Mouse (Mus musculus): ENCODE results near the gene B4galt2. TPM values are rescaled to one million over a fixed set of nuclear protein-coding genes. Genes with fewer than 3 reads are reported as not detected.

Gene B4galt2
- polyA plus RNA-seq, 1 experiment: 122 TPM

DNA sequence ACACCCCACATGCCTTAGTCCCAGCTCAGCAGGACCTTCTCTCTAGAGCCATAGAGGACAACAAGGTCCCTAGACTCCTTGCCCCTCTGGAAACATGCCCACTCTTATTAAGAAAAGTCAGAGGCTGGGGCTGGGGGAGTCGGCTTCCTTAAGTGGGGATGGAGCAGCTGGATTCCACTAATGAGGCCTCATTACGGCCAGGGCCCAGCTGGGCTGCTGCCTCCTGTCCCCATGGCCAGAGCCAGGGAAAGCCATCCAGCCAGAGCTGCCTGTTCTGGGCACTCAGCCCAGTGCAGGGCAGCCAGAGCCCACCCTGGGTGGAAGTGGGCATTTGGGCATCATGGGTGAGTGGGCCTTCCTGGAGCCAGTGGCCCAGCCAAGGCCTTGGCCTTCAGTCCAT, 36.3 kb downstream of the B4galt2 start:
- TF ChIP-seq CTCF (IDR thresholded peaks at IDR 0.05; ENCODE audit: extremely low read depth, insufficient read depth, low read length) (no peak), POLR2A (IDR thresholded peaks at IDR 0.05; ENCODE audit: extremely low read depth, insufficient read depth, low read length) (no peak)
- H3K4me1 ChIP-seq (ENCODE audit: control insufficient read depth, insufficient read depth, low read length): no peaks in the 10 kb centered on the region
- H3K27ac ChIP-seq (ENCODE audit: insufficient read depth, low read length): no peak overlapping the region
- H3K4me3 ChIP-seq (ENCODE audit: insufficient read depth, low read length): no peak overlapping the region

- Histone ChIP-seq H3K4me3 (ENCODE audit: insufficient read depth, low read length) (no peak overlapping the region), H3K27ac (ENCODE audit: insufficient read depth, low read length) (no peak overlapping the region), H3K4me1 (ENCODE audit: control insufficient read depth, insufficient read depth, low read length) (no peaks in the 10 kb centered on the region)
- TF ChIP-seq CTCF (IDR thresholded peaks at IDR 0.05; ENCODE audit: extremely low read depth, insufficient read depth, low read length) (no peak), POLR2A (IDR thresholded peaks at IDR 0.05; ENCODE audit: extremely low read depth, insufficient read depth, low read length) (no peak)
Observed at GRCm38 (mm10) chr4:117846261-117846660, 37.0 kb downstream of the B4galt2 start.

DNA sequence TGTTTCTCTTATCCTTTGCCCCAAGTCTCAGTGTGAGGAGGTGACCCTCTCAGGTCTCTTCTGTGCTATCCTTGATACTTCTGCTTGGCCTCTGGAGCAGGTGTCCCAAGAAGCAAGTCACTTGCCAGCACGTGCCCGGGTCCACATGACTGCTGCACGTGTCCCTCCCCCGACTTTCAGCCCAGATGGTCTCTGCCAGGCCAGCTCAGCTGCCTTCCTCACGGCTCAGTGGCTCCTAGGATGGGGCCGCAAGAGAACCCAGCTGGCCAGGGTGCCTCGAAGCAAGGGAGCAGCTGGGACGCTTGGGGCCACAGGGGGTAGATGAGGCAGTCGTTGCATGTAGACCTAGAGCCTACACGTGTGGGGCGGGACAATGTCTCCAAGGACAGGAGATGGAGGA, 38.0 kb downstream of the B4galt2 start:
- Histone ChIP-seq H3K4me1 (ENCODE audit: control insufficient read depth, insufficient read depth, low read length) (no peaks in the 10 kb centered on the region), H3K4me3 (ENCODE audit: insufficient read depth, low read length) (no peak overlapping the region), H3K27ac (ENCODE audit: insufficient read depth, low read length) (no peak overlapping the region)
- no peak for TF ChIP-seq CTCF (IDR thresholded peaks at IDR 0.05; ENCODE audit: extremely low read depth, insufficient read depth, low read length)
- no peak for TF ChIP-seq POLR2A (IDR thresholded peaks at IDR 0.05; ENCODE audit: extremely low read depth, insufficient read depth, low read length)

DNA sequence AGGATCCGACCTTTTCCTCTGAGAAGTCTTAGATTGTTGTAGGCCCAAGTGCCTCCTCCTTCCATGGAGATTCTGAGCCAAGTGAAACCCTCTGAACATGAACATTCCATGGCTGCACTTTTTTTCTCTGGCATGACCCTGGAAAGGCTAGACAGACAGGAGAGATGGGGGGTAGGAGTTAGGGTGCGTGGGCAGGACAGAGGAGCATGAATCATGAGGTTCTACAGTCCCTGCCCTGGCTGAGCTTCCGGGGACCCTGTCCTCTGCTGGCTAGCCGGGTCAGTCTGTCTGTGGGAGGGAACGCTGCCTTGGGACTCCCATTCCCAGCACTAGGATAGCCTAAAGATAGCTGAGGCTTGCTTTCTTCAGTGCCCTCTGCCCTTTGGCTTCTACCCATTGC, 38.8 kb downstream of the B4galt2 start:
- Histone ChIP-seq H3K27ac (ENCODE audit: insufficient read depth, low read length) (no peak overlapping the region), H3K4me1 (ENCODE audit: control insufficient read depth, insufficient read depth, low read length) (no peaks in the 10 kb centered on the region), H3K4me3 (ENCODE audit: insufficient read depth, low read length) (no peak overlapping the region)
- no peak for TF ChIP-seq CTCF (IDR thresholded peaks at IDR 0.05; ENCODE audit: extremely low read depth, insufficient read depth, low read length)

DNA sequence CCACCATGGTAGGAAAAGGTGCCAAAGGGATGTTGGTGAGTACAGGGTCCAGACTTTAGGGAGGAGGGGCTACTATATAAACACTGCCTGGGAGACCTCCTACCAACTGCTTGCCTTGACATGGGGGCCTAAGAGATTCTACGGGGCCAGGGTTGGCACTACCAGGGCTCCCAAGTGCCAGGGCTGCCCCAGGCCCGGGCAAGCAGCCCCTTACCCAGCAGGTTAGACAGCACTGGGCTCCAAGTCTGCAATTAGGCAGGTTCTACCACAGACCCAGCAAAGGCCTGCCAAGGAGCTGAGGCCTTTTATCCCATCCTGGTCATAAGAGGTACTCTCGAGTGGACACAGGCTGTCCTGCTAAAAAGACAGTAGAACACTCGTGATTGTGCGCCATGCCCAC, 40.2 kb downstream of the B4galt2 start:
- Histone ChIP-seq H3K27ac (ENCODE audit: insufficient read depth, low read length) (no peak overlapping the region), H3K4me3 (ENCODE audit: insufficient read depth, low read length) (no peak overlapping the region), H3K4me1 (ENCODE audit: control insufficient read depth, insufficient read depth, low read length) (no peaks in the 10 kb centered on the region)
- TF ChIP-seq CTCF (IDR thresholded peaks at IDR 0.05; ENCODE audit: extremely low read depth, insufficient read depth, low read length): no peak
- TF ChIP-seq POLR2A (IDR thresholded peaks at IDR 0.05; ENCODE audit: extremely low read depth, insufficient read depth, low read length): no peak

- TF ChIP-seq CTCF (IDR thresholded peaks at IDR 0.05; ENCODE audit: extremely low read depth, insufficient read depth, low read length): no peak
- no peak for TF ChIP-seq POLR2A (IDR thresholded peaks at IDR 0.05; ENCODE audit: extremely low read depth, insufficient read depth, low read length)
- no peak overlapping the region for H3K4me3 ChIP-seq (ENCODE audit: insufficient read depth, low read length)
Observed at GRCm38 (mm10) chr4:117841566-117841965, 41.7 kb downstream of the B4galt2 start.

DNA sequence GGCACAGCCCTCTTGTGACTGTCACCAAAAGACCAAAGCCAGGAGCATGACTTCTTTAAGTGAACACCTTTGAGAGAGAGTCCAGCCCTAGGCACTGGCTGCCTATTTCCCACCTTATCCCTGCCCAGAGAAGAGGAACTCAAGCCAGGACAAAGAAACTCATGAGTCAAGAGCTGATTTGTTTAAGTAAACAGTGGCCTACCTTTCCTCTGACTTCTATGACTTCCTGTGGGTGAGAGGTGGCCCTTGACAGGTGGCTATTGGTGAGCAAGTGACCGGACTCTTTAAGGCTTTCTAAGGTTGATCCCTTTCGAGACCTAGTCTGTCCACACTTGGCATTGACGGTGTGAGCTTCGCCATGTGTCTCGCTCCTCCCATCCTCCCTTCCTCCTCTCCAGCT, 42.5 kb downstream of the B4galt2 start:
- H3K27ac ChIP-seq (ENCODE audit: insufficient read depth, low read length): no peak overlapping the region
- H3K4me1 ChIP-seq (ENCODE audit: control insufficient read depth, insufficient read depth, low read length): no peaks in the 10 kb centered on the region
- TF ChIP-seq POLR2A (IDR thresholded peaks at IDR 0.05; ENCODE audit: extremely low read depth, insufficient read depth, low read length) (no peak), CTCF (IDR thresholded peaks at IDR 0.05; ENCODE audit: extremely low read depth, insufficient read depth, low read length) (no peak)
- H3K4me3 ChIP-seq (ENCODE audit: insufficient read depth, low read length): no peak overlapping the region

More at GRCm38 (mm10) chr4:117841566-117841965, 41.7 kb downstream of the B4galt2 start:
- Histone ChIP-seq H3K27ac (ENCODE audit: insufficient read depth, low read length) (no peak overlapping the region), H3K4me1 (ENCODE audit: control insufficient read depth, insufficient read depth, low read length) (no peaks in the 10 kb centered on the region)

GRCm38 (mm10) chr4:117839366-117839765, 43.9 kb downstream of the B4galt2 start:
- Histone ChIP-seq H3K27ac (ENCODE audit: insufficient read depth, low read length) (no peak overlapping the region), H3K4me3 (ENCODE audit: insufficient read depth, low read length) (no peak overlapping the region), H3K4me1 (ENCODE audit: control insufficient read depth, insufficient read depth, low read length) (no peaks in the 10 kb centered on the region)
- TF ChIP-seq CTCF (IDR thresholded peaks at IDR 0.05; ENCODE audit: extremely low read depth, insufficient read depth, low read length): no peak
- no peak for TF ChIP-seq POLR2A (IDR thresholded peaks at IDR 0.05; ENCODE audit: extremely low read depth, insufficient read depth, low read length)

- TF ChIP-seq POLR2A (IDR thresholded peaks at IDR 0.05; ENCODE audit: extremely low read depth, insufficient read depth, low read length) (no peak), CTCF (IDR thresholded peaks at IDR 0.05; ENCODE audit: extremely low read depth, insufficient read depth, low read length) (no peak)
- Histone ChIP-seq H3K4me3 (ENCODE audit: insufficient read depth, low read length) (no peak overlapping the region), H3K27ac (ENCODE audit: insufficient read depth, low read length) (no peak overlapping the region), H3K4me1 (ENCODE audit: control insufficient read depth, insufficient read depth, low read length) (no peaks in the 10 kb centered on the region)
Observed at GRCm38 (mm10) chr4:117837271-117837670, 46.0 kb downstream of the B4galt2 start.

DNA sequence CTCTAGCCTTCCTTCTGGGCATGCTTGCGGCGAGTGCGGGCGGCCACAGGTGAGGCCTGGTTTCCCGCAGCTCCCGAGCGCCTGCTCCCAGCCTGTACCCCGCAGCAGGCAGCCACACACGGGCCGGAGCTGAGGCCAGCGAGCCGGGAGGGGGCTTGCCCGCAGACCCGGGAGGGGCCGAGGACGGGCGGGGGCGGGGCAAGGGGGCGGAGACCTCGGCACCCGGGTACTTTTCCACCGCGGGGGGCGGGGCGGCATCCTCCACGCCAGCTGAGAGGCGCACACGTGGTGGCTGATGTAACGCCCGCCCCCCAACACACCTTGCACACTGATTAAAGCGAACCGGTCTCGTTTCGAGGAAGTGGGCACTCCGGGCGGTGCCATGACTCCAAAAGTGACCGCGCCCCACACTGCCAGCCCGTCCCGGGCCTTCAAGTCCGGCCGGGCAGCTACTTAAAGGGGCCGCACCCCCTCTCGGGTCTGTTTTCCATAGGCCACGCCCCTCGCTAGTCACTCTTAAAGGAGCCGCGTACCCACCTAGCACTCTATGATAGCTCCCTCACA, 47.0 kb downstream of the B4galt2 start:
- TF ChIP-seq CTCF (IDR thresholded peaks at IDR 0.05; ENCODE audit: extremely low read depth, insufficient read depth, low read length) (no peak), POLR2A (IDR thresholded peaks at IDR 0.05; ENCODE audit: extremely low read depth, insufficient read depth, low read length) (no peak)
- H3K27ac ChIP-seq (ENCODE audit: insufficient read depth, low read length): peak overlapping the region; percentile 86
- no peaks in the 10 kb centered on the region for H3K4me1 ChIP-seq (ENCODE audit: control insufficient read depth, insufficient read depth, low read length)
- peak overlapping the region; percentile 78 for H3K4me3 ChIP-seq (ENCODE audit: insufficient read depth, low read length)

Measured in cortical plate, adult 2 months (tissue).